Comparison of ENCODE assay signal across 8 mouse cellular contexts in the genomic region with DNA sequence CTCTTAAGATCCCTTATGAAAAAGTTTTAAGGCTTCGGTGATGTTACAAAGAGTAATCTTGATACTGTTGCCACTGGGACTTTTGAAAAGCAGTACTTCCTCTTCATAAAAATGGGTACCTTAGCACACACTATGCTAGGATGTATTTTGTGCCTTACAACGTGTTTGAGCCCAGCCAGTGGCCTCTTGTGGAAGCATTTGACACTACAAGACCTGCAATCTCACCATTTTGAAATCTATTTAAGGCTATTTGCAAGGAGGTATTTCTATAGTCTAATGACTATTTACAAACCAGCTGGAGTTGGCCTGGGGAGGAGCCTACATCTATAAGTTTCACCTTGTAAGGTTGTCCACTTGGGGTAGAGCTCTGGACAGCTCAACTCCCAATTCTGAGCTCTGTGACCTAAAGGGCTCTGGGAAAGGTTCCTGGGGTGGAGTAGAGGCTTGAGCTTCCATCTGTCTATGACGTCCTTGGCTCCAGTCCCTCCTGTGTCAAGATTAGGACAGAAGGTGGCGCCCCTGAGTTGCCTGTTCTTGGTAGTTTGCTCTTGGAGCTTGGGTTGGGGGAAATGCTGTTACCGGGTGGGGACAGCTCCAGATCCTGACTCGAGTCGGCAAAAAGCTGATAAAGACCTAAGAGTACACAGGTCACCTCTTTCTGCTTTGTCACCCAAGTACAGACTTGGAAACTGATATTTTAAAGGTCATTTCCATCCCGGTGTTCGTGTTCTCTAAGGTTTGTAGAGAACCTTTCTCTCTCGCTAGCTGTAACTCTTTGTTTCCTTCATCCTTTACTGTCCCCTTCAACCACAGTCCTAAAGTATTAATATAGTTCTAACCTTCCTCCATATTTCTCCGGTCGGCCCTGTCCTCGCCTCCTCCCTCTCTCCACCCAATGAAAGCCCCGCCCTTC. TPM values are rescaled to one million over a fixed set of nuclear protein-coding genes. Genes with fewer than 3 reads are reported as not detected.
DNase-seq lines count a peak whose midpoint lies in the region; ATAC-seq and TF ChIP-seq lines count a peak whose summit lies in the region.

No protein-coding gene starts in this region.

- peaks cover 25% of the 10 kb centered on the region for H3K4me1 ChIP-seq in embryonic facial prominence, embryonic 14.5 days (ENCODE audit: control insufficient read depth, insufficient read depth, low read length)
- peaks cover 6% of the 10 kb centered on the region for H3K4me1 ChIP-seq in heart, adult 2 months (ENCODE audit: control insufficient read depth, insufficient read depth, low read length)
- H3K4me1 ChIP-seq in kidney, adult 2 months (ENCODE audit: control insufficient read depth, insufficient read depth, low read length), result peaks cover 24% of the 10 kb centered on the region; the same call in 1 of the 2 replicates
- H3K4me1 ChIP-seq in limb, embryonic 13.5 days, result peaks cover 46% of the 10 kb centered on the region
- H3K4me1 ChIP-seq in midbrain, embryonic 15.5 days, result peaks cover 48% of the 10 kb centered on the region

- intact Hi-C loops in heart, adult 2 months (cut with DNase I), result loop anchor here (1.0 to 10.0 kb wide), 2 partner anchors 32 to 404 kb away; a partner anchor contains a TSS

- peak; percentile 95 for DNase-seq in 416B (ENCODE audit: low read depth)
- peak; percentile 50 to 84 for DNase-seq in adrenal gland, postnatal 4 days (ENCODE audit: low spot score in 2 of 2)
- peak; percentile 90 for DNase-seq in embryonic facial prominence, embryonic 14.5 days (ENCODE audit: low spot score)
- DNase-seq in heart, adult 2 months, result peak; percentile 88 to 91
- peak; percentile 93 for DNase-seq in kidney, adult 2 months
- peak; percentile 73 to 83 for DNase-seq in spleen, adult 18-20 months

- H3K36me3 ChIP-seq in embryonic facial prominence, embryonic 14.5 days (ENCODE audit: control insufficient read depth, insufficient read depth, low read length), result peaks cover 48% of the 10 kb centered on the region
- H3K36me3 ChIP-seq in heart, adult 2 months (ENCODE audit: control insufficient read depth, insufficient read depth, low read length), result peaks cover 40% of the 10 kb centered on the region
- H3K36me3 ChIP-seq in kidney, adult 2 months (ENCODE audit: control insufficient read depth, insufficient read depth, low read length), result peaks cover 29% of the 10 kb centered on the region
- H3K36me3 ChIP-seq in limb, embryonic 13.5 days, result peaks cover 47% of the 10 kb centered on the region
- H3K36me3 ChIP-seq in midbrain, embryonic 15.5 days (replicated peaks), result peaks cover 41% of the 10 kb centered on the region

- 7% methylated on average over 14 of the region's 14 CpGs for WGBS in embryonic facial prominence, embryonic 14.5 days
- 4% methylated on average over 14 of the region's 14 CpGs for WGBS in heart, adult 2 months
- 4% methylated on average over 14 of the region's 14 CpGs for WGBS in kidney, adult 2 months
- WGBS in limb, embryonic 13.5 days, result 10% methylated on average over 14 of the region's 14 CpGs
- WGBS in midbrain, embryonic 15.5 days, result 9% methylated on average over 14 of the region's 14 CpGs

- TF ChIP-seq EP300 in heart, adult 2 months (IDR thresholded peaks at IDR 0.05; ENCODE audit: insufficient read depth, low read depth, low read length), result peak; percentile 94

- peak overlapping the region; percentile 95 for H3K4me2 ChIP-seq in embryonic facial prominence, embryonic 14.5 days (ENCODE audit: low read depth, low read length)
- H3K4me2 ChIP-seq in limb, embryonic 13.5 days (replicated peaks), result peak overlapping the region; percentile 90
- H3K4me2 ChIP-seq in midbrain, embryonic 15.5 days, result peak overlapping the region; percentile 87

- peak overlapping the region; percentile 89; the same call in 1 of the 2 replicates for H3K27ac ChIP-seq in embryonic facial prominence, embryonic 14.5 days (replicated peaks; ENCODE audit: low read depth, low read length)
- H3K27ac ChIP-seq in heart, adult 2 months, result peak overlapping the region; percentile 91
- peak overlapping the region; percentile 82 for H3K27ac ChIP-seq in kidney, adult 2 months (ENCODE audit: insufficient read depth, low read depth, low read length)
- peak overlapping the region; percentile 87; the same call in 1 of the 2 replicates for H3K27ac ChIP-seq in limb, embryonic 13.5 days
- H3K27ac ChIP-seq in midbrain, embryonic 15.5 days, result peak overlapping the region; percentile 52; the same call in 1 of the 2 replicates

- no peaks in the 10 kb centered on the region for H3K9me3 ChIP-seq in embryonic facial prominence, embryonic 14.5 days (ENCODE audit: control insufficient read depth, low read length)
- H3K9me3 ChIP-seq in limb, embryonic 13.5 days, result no peaks in the 10 kb centered on the region
- no peaks in the 10 kb centered on the region for H3K9me3 ChIP-seq in midbrain, embryonic 15.5 days

- peak; percentile 47 for ATAC-seq in embryonic facial prominence, embryonic 14.5 days (ENCODE audit: low read depth)
- ATAC-seq in limb, embryonic 13.5 days (ENCODE audit: low FRiP score, low read depth), result peak; percentile 33; the same call in 1 of the 2 replicates
- ATAC-seq in midbrain, embryonic 15.5 days (replicated peaks), result peak; percentile 21; the same call in 1 of the 2 replicates

- peak overlapping the region; percentile 84 for H3K4me3 ChIP-seq in embryonic facial prominence, embryonic 14.5 days (ENCODE audit: low read depth, low read length)
- peak overlapping the region; percentile 81 for H3K4me3 ChIP-seq in heart, adult 2 months
- peak overlapping the region; percentile 93 for H3K4me3 ChIP-seq in kidney, adult 2 months (ENCODE audit: insufficient read depth, low read depth, low read length)
- peak overlapping the region; percentile 70 for H3K4me3 ChIP-seq in limb, embryonic 13.5 days
- H3K4me3 ChIP-seq in midbrain, embryonic 15.5 days, result peak overlapping the region; percentile 66

- TF ChIP-seq POLR2A in heart, adult 2 months (IDR thresholded peaks at IDR 0.05; ENCODE audit: insufficient read depth, low read depth, low read length), result peak; percentile 69
- TF ChIP-seq POLR2A in kidney, adult 2 months (IDR thresholded peaks at IDR 0.05; ENCODE audit: low read depth, low read length), result no peak

- no peaks in the 10 kb centered on the region for H3K79me2 ChIP-seq in heart, adult 2 months (replicated peaks; ENCODE audit: control insufficient read depth, insufficient read depth, low read length)

- peak; percentile 83 for TF ChIP-seq CTCF in heart, adult 2 months (IDR thresholded peaks at IDR 0.05)
- peak; percentile 82 for TF ChIP-seq CTCF in kidney, adult 2 months (conservative IDR thresholded peaks at IDR 0.05; ENCODE audit: insufficient read depth, insufficient read length, low read depth, low read length)

- peak overlapping the region; percentile 78 for H3K9ac ChIP-seq in embryonic facial prominence, embryonic 14.5 days (ENCODE audit: low read depth, low read length)
- peak overlapping the region; percentile 59 for H3K9ac ChIP-seq in heart, adult 2 months (ENCODE audit: low read depth, low read length)
- peak overlapping the region; percentile 78 for H3K9ac ChIP-seq in limb, embryonic 13.5 days
- H3K9ac ChIP-seq in midbrain, embryonic 15.5 days, result no peak overlapping the region; the same call in 1 of the 2 replicates

- no peaks in the 10 kb centered on the region for H3K27me3 ChIP-seq in embryonic facial prominence, embryonic 14.5 days (replicated peaks; ENCODE audit: control insufficient read depth, insufficient read depth, low read length)
- no peaks in the 10 kb centered on the region for H3K27me3 ChIP-seq in heart, adult 2 months (ENCODE audit: control insufficient read depth, insufficient read depth, low read length)
- no peaks in the 10 kb centered on the region for H3K27me3 ChIP-seq in kidney, adult 2 months (replicated peaks; ENCODE audit: control insufficient read depth, insufficient read depth, low read length)
- H3K27me3 ChIP-seq in limb, embryonic 13.5 days, result no peaks in the 10 kb centered on the region
- H3K27me3 ChIP-seq in midbrain, embryonic 15.5 days (replicated peaks), result no peaks in the 10 kb centered on the region

RNA-seq across cellular contexts. Expression of a gene that starts 0.5 kb away (rescaled TPM):
- total RNA-seq in adrenal gland, postnatal 4 days (2021), result 10 to 100 TPM; 70.6 to 72.2 TPM
- polyA plus RNA-seq in embryonic facial prominence, embryonic 14.5 days (2014; fragmentation: Nextera tagmentation; extraction: Ambion mirVana), result 15.7 and 18.8 TPM in 2 replicates
- total RNA-seq in heart, adult 2 months (2021), result 10 to 100 TPM; 18.4 to 22.4 TPM
- 15.5 and 23.7 TPM in 2 replicates for polyA plus RNA-seq in heart, adult 2 months (2012; rRNA removed)
- 21.6 and 22.5 TPM in 2 replicates for polyA plus RNA-seq in kidney, adult 2 months (2012; rRNA removed)
- 9.0 and 10.5 TPM in 2 replicates for polyA plus RNA-seq in limb, embryonic 13.5 days (2015; fragmentation: Nextera tagmentation; extraction: Ambion mirVana)
- 9.2 and 10.9 TPM in 2 replicates for polyA plus RNA-seq in midbrain, embryonic 15.5 days (2015; fragmentation: Nextera tagmentation; extraction: Ambion mirVana)

RNA-seq across cellular contexts. Expression of a gene that starts 7.8 kb away (rescaled TPM):
- 1,000 to 10,000 TPM; 2,157 to 2,362 TPM for total RNA-seq in adrenal gland, postnatal 4 days (2021)
- 2,069 and 2,210 TPM in 2 replicates for polyA plus RNA-seq in embryonic facial prominence, embryonic 14.5 days (2014; fragmentation: Nextera tagmentation; extraction: Ambion mirVana)
- total RNA-seq in heart, adult 2 months (2021), result 1,000 to 10,000 TPM; 7,689 to 9,158 TPM
- 8,017 and 9,446 TPM in 2 replicates for polyA plus RNA-seq in heart, adult 2 months (2012; rRNA removed)
- polyA plus RNA-seq in kidney, adult 2 months (2012; rRNA removed), result 4,550 and 7,521 TPM in 2 replicates
- 1,947 and 1,954 TPM in 2 replicates for polyA plus RNA-seq in limb, embryonic 13.5 days (2015; fragmentation: Nextera tagmentation; extraction: Ambion mirVana)
- 2,030 and 2,053 TPM in 2 replicates for polyA plus RNA-seq in midbrain, embryonic 15.5 days (2015; fragmentation: Nextera tagmentation; extraction: Ambion mirVana)

RNA-seq across cellular contexts. Expression of a gene that starts 32.2 kb away (rescaled TPM):
- total RNA-seq in adrenal gland, postnatal 4 days (2021), result 100 to 1,000 TPM; 152 to 160 TPM
- polyA plus RNA-seq in embryonic facial prominence, embryonic 14.5 days (2014; fragmentation: Nextera tagmentation; extraction: Ambion mirVana), result 450 and 475 TPM in 2 replicates
- 10 to 100 TPM; 96.0 to 97.3 TPM for total RNA-seq in heart, adult 2 months (2021)
- polyA plus RNA-seq in heart, adult 2 months (2012; rRNA removed), result 16.3 and 19.2 TPM in 2 replicates
- polyA plus RNA-seq in kidney, adult 2 months (2012; rRNA removed), result 28.2 and 32.5 TPM in 2 replicates
- polyA plus RNA-seq in limb, embryonic 13.5 days (2015; fragmentation: Nextera tagmentation; extraction: Ambion mirVana), result 564 and 574 TPM in 2 replicates
- 351 and 372 TPM in 2 replicates for polyA plus RNA-seq in midbrain, embryonic 15.5 days (2015; fragmentation: Nextera tagmentation; extraction: Ambion mirVana)

RNA-seq across cellular contexts. Expression of a gene that starts 55.5 kb away (rescaled TPM):
- 100 to 1,000 TPM; 823 to 829 TPM for total RNA-seq in adrenal gland, postnatal 4 days (2021)
- polyA plus RNA-seq in embryonic facial prominence, embryonic 14.5 days (2014; fragmentation: Nextera tagmentation; extraction: Ambion mirVana), result 847 and 859 TPM in 2 replicates
- total RNA-seq in heart, adult 2 months (2021), result 100 to 1,000 TPM; 436 to 544 TPM
- 204 and 212 TPM in 2 replicates for polyA plus RNA-seq in heart, adult 2 months (2012; rRNA removed)
- polyA plus RNA-seq in kidney, adult 2 months (2012; rRNA removed), result 195 and 258 TPM in 2 replicates
- polyA plus RNA-seq in limb, embryonic 13.5 days (2015; fragmentation: Nextera tagmentation; extraction: Ambion mirVana), result 797 and 826 TPM in 2 replicates
- 473 and 476 TPM in 2 replicates for polyA plus RNA-seq in midbrain, embryonic 15.5 days (2015; fragmentation: Nextera tagmentation; extraction: Ambion mirVana)

Comparison
In these comparisons a context has a peak if more than half of its experiments do, and no peak if none do; other contexts are left out.
1. Peak in every context shown above with its lines: DNase-seq, ATAC-seq, H3K4me3 ChIP-seq and H3K27ac ChIP-seq.
2. RNA of a gene that starts 32.2 kb away (polyA plus RNA-seq): 564 to 574 TPM in limb, embryonic 13.5 days, 450 to 475 TPM in embryonic facial prominence, embryonic 14.5 days and 351 to 372 TPM in midbrain, embryonic 15.5 days; 28.2 to 32.5 TPM in kidney, adult 2 months and 16.3 to 19.2 TPM in heart, adult 2 months; every median in the first group is over 10 times any median in the second.